Mouse (Mus musculus): Measurements from ENCODE around the gene Ttl. TPM values are rescaled to one million over a fixed set of nuclear protein-coding genes. Genes with fewer than 3 reads are reported as not detected.
A peak's percentile ranks its signal among the peaks of the same experiment; 100 is the strongest.

Gene Ttl
- polyA plus RNA-seq, 1 experiment from 2014 or later, result 19.6 TPM

GRCm38 (mm10) chr2:129055741-129056140 is 10.0 kb upstream of the Ttl start:
- ATAC-seq (ENCODE audit: insufficient number of reproducible peaks, insufficient read depth, low FRiP score, low TSS enrichment, low read depth), result no peak
- WGBS, result 87% methylated on average over 6 of the region's 6 CpGs
- no peak overlapping the region for H3K27ac ChIP-seq
- no peaks in the 10 kb centered on the region for H3K36me3 ChIP-seq
- no peak overlapping the region for H3K4me2 ChIP-seq
- no peaks in the 10 kb centered on the region for H3K4me1 ChIP-seq
- H3K4me3 ChIP-seq, result no peak overlapping the region
- H3K9ac ChIP-seq, result no peak overlapping the region
- no peaks in the 10 kb centered on the region for H3K27me3 ChIP-seq
- H3K9me3 ChIP-seq, result peaks cover 10% of the 10 kb centered on the region

- no peak overlapping the region for H3K9ac ChIP-seq
- peaks cover 10% of the 10 kb centered on the region for H3K9me3 ChIP-seq
- H3K4me2 ChIP-seq, result no peak overlapping the region
- no peak for ATAC-seq (ENCODE audit: insufficient number of reproducible peaks, insufficient read depth, low FRiP score, low TSS enrichment, low read depth)
- H3K36me3 ChIP-seq, result no peaks in the 10 kb centered on the region
- H3K27ac ChIP-seq, result no peak overlapping the region
- 40% methylated on average over 9 of the region's 9 CpGs for WGBS
- no peak overlapping the region for H3K4me3 ChIP-seq
- H3K4me1 ChIP-seq, result no peaks in the 10 kb centered on the region
- no peaks in the 10 kb centered on the region for H3K27me3 ChIP-seq
Observed at GRCm38 (mm10) chr2:129056597-129056996, 9.1 kb upstream of the Ttl start.

- no peak for ATAC-seq (ENCODE audit: insufficient number of reproducible peaks, insufficient read depth, low FRiP score, low TSS enrichment, low read depth)
- 96% methylated on average over 8 of the region's 8 CpGs for WGBS
Observed at GRCm38 (mm10) chr2:129057256-129057655, 8.5 kb upstream of the Ttl start.

DNA sequence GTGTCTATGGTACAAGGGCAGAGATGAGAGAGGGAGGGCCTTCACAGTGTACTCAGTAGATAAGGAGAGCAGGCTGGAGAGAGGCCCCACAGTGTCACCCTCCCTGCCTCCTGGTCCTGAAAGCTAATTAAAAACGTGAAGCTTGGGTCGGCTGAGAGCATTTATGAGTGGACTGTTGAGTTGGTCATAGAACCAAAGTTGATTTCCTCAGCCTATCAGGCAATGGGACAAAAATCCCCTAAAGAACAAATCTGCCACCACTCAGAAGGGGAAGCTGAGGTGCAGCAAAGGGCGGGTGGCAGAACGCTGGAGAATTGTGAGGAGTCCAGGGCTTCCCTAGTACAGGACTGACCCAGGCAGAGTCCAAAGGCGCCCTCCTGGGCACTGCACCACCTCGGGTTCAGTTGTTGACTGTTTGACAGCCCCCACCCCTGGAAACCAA is 7.8 kb upstream of the Ttl start:
- no peak overlapping the region for H3K4me3 ChIP-seq
- H3K27me3 ChIP-seq, result no peaks in the 10 kb centered on the region
- no peak overlapping the region for H3K27ac ChIP-seq
- 82% methylated on average over 6 of the region's 6 CpGs for WGBS
- H3K36me3 ChIP-seq, result no peaks in the 10 kb centered on the region
- H3K9me3 ChIP-seq, result peaks cover 10% of the 10 kb centered on the region
- no peak overlapping the region for H3K9ac ChIP-seq
- H3K4me2 ChIP-seq, result no peak overlapping the region
- no peaks in the 10 kb centered on the region for H3K4me1 ChIP-seq
- ATAC-seq (ENCODE audit: insufficient number of reproducible peaks, insufficient read depth, low FRiP score, low TSS enrichment, low read depth), result no peak

More at GRCm38 (mm10) chr2:129057256-129057655, 8.5 kb upstream of the Ttl start:
- H3K27ac ChIP-seq, result no peak overlapping the region
- peaks cover 10% of the 10 kb centered on the region for H3K9me3 ChIP-seq
- no peak overlapping the region for H3K4me2 ChIP-seq
- H3K9ac ChIP-seq, result no peak overlapping the region
- H3K36me3 ChIP-seq, result no peaks in the 10 kb centered on the region
- no peaks in the 10 kb centered on the region for H3K27me3 ChIP-seq
- H3K4me1 ChIP-seq, result no peaks in the 10 kb centered on the region
- H3K4me3 ChIP-seq, result no peak overlapping the region

GRCm38 (mm10) chr2:129061456-129062059 is 4.2 kb upstream of the Ttl start:
- ATAC-seq (ENCODE audit: insufficient number of reproducible peaks, insufficient read depth, low FRiP score, low TSS enrichment, low read depth), result no peak
- 70% methylated on average over 10 of the region's 10 CpGs for WGBS
- no peaks in the 10 kb centered on the region for H3K36me3 ChIP-seq
- no peak overlapping the region for H3K4me2 ChIP-seq
- no peak overlapping the region for H3K9ac ChIP-seq
- no peak overlapping the region for H3K4me3 ChIP-seq
- H3K9me3 ChIP-seq, result peaks cover 6% of the 10 kb centered on the region
- H3K4me1 ChIP-seq, result peaks cover 7% of the 10 kb centered on the region
- no peaks in the 10 kb centered on the region for H3K27me3 ChIP-seq
- H3K27ac ChIP-seq, result no peak overlapping the region

GRCm38 (mm10) chr2:129066326-129066725 is 584 bp downstream of the Ttl start:
- Histone ChIP-seq H3K4me2 (peak overlapping the region; percentile 67), H3K4me1 (peaks cover 20% of the 10 kb centered on the region), H3K9ac (peak overlapping the region; percentile 85), H3K9me3 (no peaks in the 10 kb centered on the region), H3K4me3 (peak overlapping the region; percentile 83), H3K36me3 (peaks cover 9% of the 10 kb centered on the region; the same call in 1 of the 2 replicates), H3K27me3 (no peaks in the 10 kb centered on the region), H3K27ac (peak overlapping the region; percentile 84)
- peak; percentile 72; the same call in 1 of the 2 replicates for ATAC-seq (ENCODE audit: insufficient number of reproducible peaks, insufficient read depth, low FRiP score, low TSS enrichment, low read depth)
- WGBS, result under 1% methylated on average over 20 of the region's 20 CpGs

- H3K27me3 ChIP-seq, result no peaks in the 10 kb centered on the region
- no peaks in the 10 kb centered on the region for H3K9me3 ChIP-seq
- WGBS, result 88% methylated on average over 3 of the region's 3 CpGs
- H3K9ac ChIP-seq, result no peak overlapping the region
- H3K4me1 ChIP-seq, result peaks cover 16% of the 10 kb centered on the region
- peaks cover 14% of the 10 kb centered on the region; the same call in 1 of the 2 replicates for H3K36me3 ChIP-seq
- ATAC-seq (ENCODE audit: insufficient number of reproducible peaks, insufficient read depth, low FRiP score, low TSS enrichment, low read depth), result no peak
- H3K27ac ChIP-seq, result no peak overlapping the region
- H3K4me2 ChIP-seq, result no peak overlapping the region
- no peak overlapping the region for H3K4me3 ChIP-seq
Observed at GRCm38 (mm10) chr2:129070296-129070695, 4.6 kb downstream of the Ttl start.

DNA sequence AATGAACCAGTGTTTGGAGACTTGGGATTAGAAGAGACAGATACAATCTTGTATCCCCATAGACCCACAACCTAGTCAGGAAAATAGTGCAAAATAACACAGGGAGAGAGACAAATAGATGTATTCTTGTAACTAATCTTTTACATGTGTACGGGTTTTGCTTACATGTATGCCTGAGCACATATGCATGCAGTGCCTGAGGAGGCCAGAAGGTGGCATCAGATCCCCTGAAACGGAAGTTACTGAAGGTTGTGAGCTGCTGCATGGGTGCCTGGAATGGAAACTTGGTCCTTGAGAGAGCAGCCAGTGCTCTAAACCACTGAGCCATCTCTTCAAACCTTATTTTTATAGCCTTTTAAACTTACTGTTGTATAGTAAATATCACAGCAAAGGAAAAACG is 12.6 kb downstream of the Ttl start:
- Histone ChIP-seq H3K27ac (no peak overlapping the region), H3K27me3 (no peaks in the 10 kb centered on the region), H3K9ac (no peak overlapping the region), H3K9me3 (no peaks in the 10 kb centered on the region), H3K4me3 (no peak overlapping the region), H3K4me2 (no peak overlapping the region), H3K36me3 (peaks cover 63% of the 10 kb centered on the region), H3K4me1 (no peaks in the 10 kb centered on the region)
- ATAC-seq (ENCODE audit: insufficient number of reproducible peaks, insufficient read depth, low FRiP score, low TSS enrichment, low read depth), result no peak
- WGBS, result 83% methylated on average over 3 of the region's 3 CpGs

- H3K4me2 ChIP-seq, result no peak overlapping the region
- H3K9ac ChIP-seq, result no peak overlapping the region
- H3K9me3 ChIP-seq, result no peaks in the 10 kb centered on the region
- no peak overlapping the region for H3K4me3 ChIP-seq
- WGBS, result 74% methylated on average over 2 of the region's 2 CpGs
- H3K4me1 ChIP-seq, result no peaks in the 10 kb centered on the region
- no peak for ATAC-seq (ENCODE audit: insufficient number of reproducible peaks, insufficient read depth, low FRiP score, low TSS enrichment, low read depth)
- peaks cover 66% of the 10 kb centered on the region for H3K36me3 ChIP-seq
- H3K27ac ChIP-seq, result no peak overlapping the region
- H3K27me3 ChIP-seq, result no peaks in the 10 kb centered on the region
Observed at GRCm38 (mm10) chr2:129079194-129079593, 13.5 kb downstream of the Ttl start.

GRCm38 (mm10) chr2:129081097-129081496 is 15.4 kb downstream of the Ttl start:
- Histone ChIP-seq H3K9ac (no peak overlapping the region), H3K36me3 (peaks cover 73% of the 10 kb centered on the region), H3K4me1 (no peaks in the 10 kb centered on the region), H3K4me3 (no peak overlapping the region), H3K27ac (no peak overlapping the region), H3K27me3 (no peaks in the 10 kb centered on the region), H3K4me2 (no peak overlapping the region), H3K9me3 (no peaks in the 10 kb centered on the region)
- no peak for ATAC-seq (ENCODE audit: insufficient number of reproducible peaks, insufficient read depth, low FRiP score, low TSS enrichment, low read depth)
- WGBS, result 66% methylated on average over 13 of the region's 13 CpGs

DNA sequence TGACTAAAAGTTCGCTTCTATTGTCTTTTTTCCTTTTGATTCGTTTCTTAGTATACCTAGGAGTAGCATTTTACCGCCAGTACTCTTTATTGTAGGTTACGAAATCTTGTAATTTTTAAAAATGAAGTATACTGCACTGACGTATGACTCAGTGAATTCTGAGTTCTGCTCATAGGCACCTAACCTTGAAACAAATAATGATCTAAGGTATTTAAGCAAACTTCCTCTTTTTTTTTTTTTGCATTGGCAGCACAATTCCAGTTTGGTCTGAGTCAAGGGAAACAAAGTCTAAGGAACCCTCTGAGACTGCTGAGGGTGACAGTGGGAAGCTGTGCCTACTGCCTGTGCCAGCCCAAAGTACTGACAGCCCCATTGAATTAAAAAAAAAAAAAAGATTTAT is 17.8 kb downstream of the Ttl start:
- no peak overlapping the region for H3K4me2 ChIP-seq
- no peak for ATAC-seq (ENCODE audit: insufficient number of reproducible peaks, insufficient read depth, low FRiP score, low TSS enrichment, low read depth)
- WGBS, result 89% methylated on average over 5 of the region's 5 CpGs
- peaks cover 62% of the 10 kb centered on the region for H3K36me3 ChIP-seq
- H3K4me1 ChIP-seq, result no peaks in the 10 kb centered on the region
- no peak overlapping the region for H3K9ac ChIP-seq
- H3K9me3 ChIP-seq, result no peaks in the 10 kb centered on the region
- no peaks in the 10 kb centered on the region for H3K27me3 ChIP-seq
- no peak overlapping the region for H3K4me3 ChIP-seq
- H3K27ac ChIP-seq, result no peak overlapping the region

DNA sequence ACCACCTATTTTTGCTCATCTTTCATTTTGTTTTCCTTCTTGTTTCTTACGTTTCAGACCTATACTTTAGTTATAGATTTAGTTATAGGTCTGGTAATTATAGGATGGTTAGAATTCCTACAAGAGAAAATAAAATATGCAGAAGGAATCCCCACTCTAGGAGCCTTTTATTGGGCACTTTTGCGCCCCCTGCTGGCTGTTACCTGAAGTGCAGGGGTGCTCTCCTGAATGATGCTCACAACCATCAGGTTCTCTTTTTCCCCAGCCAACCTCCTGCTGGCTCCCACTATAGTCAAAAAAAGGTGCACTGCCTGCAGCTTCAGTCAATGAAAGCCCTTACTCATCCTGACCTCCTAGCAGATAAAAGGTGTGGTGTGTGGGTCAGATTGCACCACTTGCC is 19.2 kb downstream of the Ttl start:
- 51% methylated on average over 2 of the region's 2 CpGs for WGBS
- no peak overlapping the region for H3K4me2 ChIP-seq
- H3K27me3 ChIP-seq, result no peaks in the 10 kb centered on the region
- no peak overlapping the region for H3K4me3 ChIP-seq
- ATAC-seq (ENCODE audit: insufficient number of reproducible peaks, insufficient read depth, low FRiP score, low TSS enrichment, low read depth), result no peak
- H3K36me3 ChIP-seq, result peaks cover 62% of the 10 kb centered on the region
- no peaks in the 10 kb centered on the region for H3K4me1 ChIP-seq
- H3K9me3 ChIP-seq, result no peaks in the 10 kb centered on the region
- H3K27ac ChIP-seq, result no peak overlapping the region
- H3K9ac ChIP-seq, result no peak overlapping the region
